Mouse (Mus musculus) midbrain, embryonic 11.5 days (tissue): ENCODE results near the gene Efna1. TPM values are rescaled to one million over a fixed set of nuclear protein-coding genes. Genes with fewer than 3 reads are reported as not detected.
A peak's percentile ranks its signal among the peaks of the same experiment; 100 is the strongest.

Experiments
- ATAC-seq: fragments of 200-750 bp; cut with Nextera tagmentation; 2 replicates; pipeline ENCODE4 v1.8.0; 2017; ENCODE audit warnings: moderate TSS enrichment, moderate library complexity; ENCODE audit not compliant: low FRiP score
- DNase-seq: peaks from one replicate; pipeline ENCODE4 v3.0.0; 2015; ENCODE audit warnings: low spot score; ENCODE audit errors: missing footprints
- H3K27ac ChIP-seq: fragments of 300-500 bp; sonication (generic); 2 replicates; pipeline ENCODE4 v1.5.1; 2014; ENCODE audit warnings: low read depth, low read length
- H3K27me3 ChIP-seq: fragments of 300-500 bp; sonication (generic); 2 replicates; pipeline ENCODE4 v1.6.1; 2014; ENCODE audit warnings: mild to moderate bottlenecking, low read length, moderate library complexity, mixed read lengths; ENCODE audit not compliant: control insufficient read depth, insufficient read depth
- H3K36me3 ChIP-seq: fragments of 300-500 bp; sonication (generic); 2 replicates; pipeline ENCODE4 v1.6.1; 2014; ENCODE audit warnings: mild to moderate bottlenecking, low read length, moderate library complexity, mixed read lengths; ENCODE audit not compliant: control insufficient read depth, insufficient read depth
- H3K4me1 ChIP-seq: fragments of 300-500 bp; sonication (generic); 2 replicates; pipeline ENCODE4 v1.6.1; 2014; ENCODE audit warnings: low read length; ENCODE audit not compliant: control insufficient read depth, insufficient read depth
- H3K4me2 ChIP-seq: fragments of 300-500 bp; sonication (generic); 2 replicates; pipeline ENCODE4 v1.6.1; 2014; ENCODE audit warnings: mild to moderate bottlenecking, moderate library complexity
- H3K4me3 ChIP-seq: fragments of 300-500 bp; sonication (generic); 2 replicates; pipeline ENCODE4 v1.5.1; 2014; ENCODE audit warnings: low read depth, low read length
- H3K9ac ChIP-seq: fragments of 300-500 bp; sonication (generic); 2 replicates; pipeline ENCODE4 v1.6.1; 2014; ENCODE audit warnings: low read length
- H3K9me3 ChIP-seq: fragments of 300-500 bp; sonication (generic); 2 replicates; pipeline ENCODE4 v1.6.1; 2016; ENCODE audit warnings: low read length; ENCODE audit not compliant: control insufficient read depth
- WGBS: fragments of 180-500 bp; shearing (Covaris S2); extraction: QIAGEN DNeasy Blood & Tissue Kit; methylation state at CpG from one replicate; pipeline ENCODE4 v1.1.7; 2014; 5-methylcytosine and 5-hydroxymethylcytosine counted together
- microRNA counts: library from miRNA; unstranded; fragments of <30 nt; microRNA quantifications from one replicate; lab custom pipeline; 2015
- microRNA-seq: library from miRNA; unstranded; fragments of <30 nt; microRNA quantifications from one replicate; pipeline ENCODE4, GENCODE M21; 2017
- polyA plus RNA-seq: library from polyadenylated mRNA; unstranded; fragments of >200 nt; fragmentation: Nextera tagmentation; extraction: Ambion mirVana; gene quantifications from 2 replicates; pipeline ENCODE4 v1.2.1, GENCODE M21; 2014

Efna1 gene
- polyA plus RNA-seq, 1 experiment from 2014 or later, result 12.5 TPM

DNA sequence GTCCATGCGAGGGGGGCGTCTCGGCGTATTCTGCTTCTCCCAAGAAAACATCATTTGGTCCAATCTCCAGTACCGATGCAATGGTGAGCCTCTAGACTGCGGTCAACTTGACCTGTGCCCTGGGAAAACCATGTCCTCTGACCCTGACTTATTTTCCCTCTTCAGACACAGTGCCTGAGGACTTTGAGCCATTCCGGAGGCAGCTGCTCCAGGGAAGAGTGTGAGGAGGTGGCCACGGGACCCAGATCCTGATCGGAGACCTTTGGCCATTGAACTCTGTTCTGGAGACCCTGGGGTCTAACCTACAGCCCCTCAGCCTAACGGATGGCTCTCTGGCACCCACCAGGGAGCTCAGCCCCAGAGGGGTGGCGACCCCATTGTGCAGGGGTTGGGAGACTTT, 54.6 kb downstream of the Efna1 start:
- H3K4me3 ChIP-seq, result peak overlapping the region; percentile 63
- H3K9me3 ChIP-seq, result no peaks in the 10 kb centered on the region
- DNase-seq (peak; percentile 94), ATAC-seq (no peak; the same call in none of the 2 replicates)
- peak overlapping the region; percentile 93 for H3K9ac ChIP-seq
- H3K36me3 ChIP-seq, result peaks cover 9% of the 10 kb centered on the region; the same call in 1 of the 2 replicates
- no peaks in the 10 kb centered on the region for H3K27me3 ChIP-seq
- peaks cover 43% of the 10 kb centered on the region for H3K4me1 ChIP-seq
- H3K27ac ChIP-seq, result peak overlapping the region; percentile 89
- peak overlapping the region; percentile 83 for H3K4me2 ChIP-seq
- 5% methylated on average over 11 of the region's 11 CpGs for WGBS

DNA sequence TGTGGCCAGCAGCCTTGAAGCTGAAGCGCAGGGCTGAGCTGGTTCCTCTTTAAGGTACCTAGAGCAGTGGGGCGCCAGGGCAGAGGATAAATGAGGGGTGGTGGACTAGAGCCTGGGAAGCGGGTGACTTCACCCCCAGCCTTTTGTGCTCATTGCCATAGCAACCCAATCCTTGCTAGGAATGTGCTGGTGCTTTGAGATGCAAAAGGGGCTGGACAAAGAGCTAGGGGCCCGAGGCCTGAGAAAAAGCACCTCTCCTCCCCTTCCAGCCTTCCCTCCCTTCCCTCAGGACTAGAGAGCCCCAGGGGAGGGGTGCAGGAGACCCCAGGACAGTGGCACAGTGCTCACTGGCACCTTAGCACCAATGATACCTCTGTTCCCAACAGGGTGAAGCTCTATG, 55.0 kb downstream of the Efna1 start:
- H3K27ac ChIP-seq, result peak overlapping the region; percentile 89

DNA sequence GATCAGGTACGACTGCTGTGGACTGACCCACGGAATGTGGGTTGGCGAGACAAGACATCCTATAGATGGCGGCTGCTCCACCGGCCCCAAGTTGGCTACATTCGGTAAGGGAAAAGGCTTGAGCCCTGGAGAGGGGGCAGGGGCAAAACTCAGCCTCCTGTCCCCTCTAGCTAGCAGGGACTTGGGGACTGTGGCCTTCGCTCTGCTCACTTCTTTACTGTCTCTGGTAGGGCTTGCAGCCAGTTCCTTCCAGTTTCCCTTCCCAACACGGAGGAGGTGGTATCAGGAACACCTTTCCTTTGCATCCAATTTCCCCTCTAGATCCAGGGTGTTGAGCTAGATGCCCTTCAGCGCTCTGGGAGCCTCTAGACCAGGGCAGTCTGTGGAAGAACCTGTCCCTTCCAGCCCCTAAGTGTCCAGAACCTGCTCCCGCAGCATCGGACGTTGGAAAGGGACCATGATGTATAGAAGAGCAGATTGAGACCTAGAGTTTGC, 55.6 kb downstream of the Efna1 start:
- H3K36me3 ChIP-seq, result peaks cover 9% of the 10 kb centered on the region; the same call in 1 of the 2 replicates
- ATAC-seq (no peak; the same call in 1 of the 2 replicates), DNase-seq (peak; percentile 92)
- no peaks in the 10 kb centered on the region for H3K27me3 ChIP-seq
- WGBS, result 19% methylated on average over 12 of the region's 12 CpGs
- peak overlapping the region; percentile 83 for H3K4me2 ChIP-seq
- no peaks in the 10 kb centered on the region for H3K9me3 ChIP-seq
- peaks cover 46% of the 10 kb centered on the region for H3K4me1 ChIP-seq
- H3K9ac ChIP-seq, result peak overlapping the region; percentile 93
- H3K4me3 ChIP-seq, result peak overlapping the region; percentile 63
- H3K27ac ChIP-seq, result peak overlapping the region; percentile 89

More for the DNA sequence above, 55.0 kb downstream of the Efna1 start:
- H3K27me3 ChIP-seq, result no peaks in the 10 kb centered on the region
- ATAC-seq, result peak; percentile 82
- H3K4me1 ChIP-seq, result peaks cover 46% of the 10 kb centered on the region
- H3K9ac ChIP-seq, result peak overlapping the region; percentile 93
- WGBS, result 11% methylated on average over 4 of the region's 4 CpGs
- DNase-seq, result peak; percentile 98
- H3K4me3 ChIP-seq, result peak overlapping the region; percentile 63
- peak overlapping the region; percentile 83 for H3K4me2 ChIP-seq
- no peaks in the 10 kb centered on the region for H3K9me3 ChIP-seq
- peaks cover 9% of the 10 kb centered on the region; the same call in 1 of the 2 replicates for H3K36me3 ChIP-seq

DNA sequence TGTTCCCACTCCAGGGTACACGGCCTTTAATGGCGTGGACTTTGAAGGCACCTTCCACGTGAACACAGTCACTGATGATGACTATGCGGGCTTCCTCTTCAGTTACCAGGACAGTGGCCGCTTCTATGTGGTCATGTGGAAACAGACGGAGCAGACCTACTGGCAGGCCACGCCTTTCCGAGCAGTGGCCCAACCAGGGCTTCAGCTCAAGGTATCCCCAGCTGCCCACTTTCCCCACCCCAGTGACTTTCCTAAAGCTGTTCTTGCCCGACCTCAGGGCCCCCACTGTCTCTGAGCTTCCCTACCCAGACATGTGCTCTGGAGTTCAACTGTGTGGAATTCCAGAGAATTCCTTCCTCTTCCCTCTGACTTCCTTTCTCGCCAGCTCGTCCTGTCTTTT, 56.1 kb downstream of the Efna1 start:
- H3K4me1 ChIP-seq, result peaks cover 46% of the 10 kb centered on the region
- ATAC-seq, result no peak

More for the DNA sequence above, 56.1 kb downstream of the Efna1 start:
- peaks cover 9% of the 10 kb centered on the region; the same call in 1 of the 2 replicates for H3K36me3 ChIP-seq
- H3K4me2 ChIP-seq, result peak overlapping the region; percentile 83
- H3K27me3 ChIP-seq, result no peaks in the 10 kb centered on the region
- peak; percentile 89 for DNase-seq
- 33% methylated on average over 11 of the region's 11 CpGs for WGBS
- H3K4me3 ChIP-seq, result peak overlapping the region; percentile 63
- peak overlapping the region; percentile 93 for H3K9ac ChIP-seq
- no peaks in the 10 kb centered on the region for H3K9me3 ChIP-seq
- peak overlapping the region; percentile 89 for H3K27ac ChIP-seq

MicroRNAs encoded within 50 kb of the gene (microRNA counts, 519-probe panel; counts per million panel counts)
- 5,990 counts per million, percentile 81 among the panel's probes with 10 or more counts for microRNA mmu-miR-92b (lab: Ali Mortazavi, UCI)

Small RNA genes lying within 50 kb of the gene (microRNA-seq; reads per million reads assigned to microRNA genes)
- 20,320 reads per million, percentile 98 among the genes with 10 or more reads in this experiment for gene Mir92b

Other genes starting within 250 kb of the Efna1 start
- 25.2 and 28.0 TPM in 2 replicates for gene Rusc1, start 187.8 kb downstream of the Efna1 start, polyA plus RNA-seq
- gene Gm43738, start 180.0 kb downstream of the Efna1 start, polyA plus RNA-seq, result not detected in 2 replicates
- 342 TPM in 2 replicates for gene Fdps, start 179.2 kb downstream of the Efna1 start, polyA plus RNA-seq
- gene Pklr, start 145.0 kb downstream of the Efna1 start, polyA plus RNA-seq, result 1.7 and 2.2 TPM in 2 replicates
- 4.5 and 4.7 TPM in 2 replicates for gene Hcn3, start 120.9 kb downstream of the Efna1 start, polyA plus RNA-seq
- 24.1 and 29.5 TPM in 2 replicates for gene Clk2, start 116.3 kb downstream of the Efna1 start, polyA plus RNA-seq
- gene Scamp3, start 103.7 kb downstream of the Efna1 start, polyA plus RNA-seq, result 74.4 and 77.2 TPM in 2 replicates
- 16.5 and 20.2 TPM in 2 replicates for gene Fam189b, start 98.0 kb downstream of the Efna1 start, polyA plus RNA-seq
- gene Gba, start 78.2 kb downstream of the Efna1 start, polyA plus RNA-seq, result 41.4 and 45.9 TPM in 2 replicates
- gene Thbs3, start 66.0 kb downstream of the Efna1 start, polyA plus RNA-seq, result 50.7 and 55.8 TPM in 2 replicates
- gene Mtx1, start 54.1 kb downstream of the Efna1 start, polyA plus RNA-seq, result 174 and 179 TPM in 2 replicates
- 2.7 and 4.4 TPM in 2 replicates for gene Muc1, start 52.1 kb downstream of the Efna1 start, polyA plus RNA-seq
- 261 and 270 TPM in 2 replicates for gene Krtcap2, start 35.2 kb downstream of the Efna1 start, polyA plus RNA-seq
- gene Trim46, start 34.8 kb downstream of the Efna1 start, polyA plus RNA-seq, result 7.1 and 8.5 TPM in 2 replicates
- 83.0 and 87.2 TPM in 2 replicates for gene Dpm3, start 21.8 kb downstream of the Efna1 start, polyA plus RNA-seq
- gene Slc50a1, start 10.6 kb downstream of the Efna1 start, polyA plus RNA-seq, result 33.0 and 34.7 TPM in 2 replicates
- gene Efna3, start 41.8 kb upstream of the Efna1 start, polyA plus RNA-seq, result 4.6 and 6.4 TPM in 2 replicates
- 15.3 and 17.5 TPM in 2 replicates for gene Efna4, start 56.9 kb upstream of the Efna1 start, polyA plus RNA-seq
- gene Adam15, start 68.9 kb upstream of the Efna1 start, polyA plus RNA-seq, result 17.0 and 18.7 TPM in 2 replicates
- gene Dcst2, start 80.8 kb upstream of the Efna1 start, polyA plus RNA-seq, result 0.33 TPM in 1 of 2 replicates, not detected in the other
- 0.23 and 0.40 TPM in 2 replicates for gene Dcst1, start 84.1 kb upstream of the Efna1 start, polyA plus RNA-seq
- 0.27 and 0.32 TPM in 2 replicates for gene Zbtb7b, start 113.6 kb upstream of the Efna1 start, polyA plus RNA-seq
- gene Lenep, start 121.7 kb upstream of the Efna1 start, polyA plus RNA-seq, result 0.52 TPM in 1 of 2 replicates, not detected in the other
- 25.0 and 25.4 TPM in 2 replicates for gene Flad1, start 130.7 kb upstream of the Efna1 start, polyA plus RNA-seq
- 420 and 441 TPM in 2 replicates for gene Cks1b, start 137.2 kb upstream of the Efna1 start, polyA plus RNA-seq
- 23.4 and 26.2 TPM in 2 replicates for gene Shc1, start 137.3 kb upstream of the Efna1 start, polyA plus RNA-seq
- 47.2 and 52.5 TPM in 2 replicates for gene Pygo2, start 149.1 kb upstream of the Efna1 start, polyA plus RNA-seq
- gene Pbxip1, start 155.6 kb upstream of the Efna1 start, polyA plus RNA-seq, result 7.5 and 8.3 TPM in 2 replicates
- gene Pmvk, start 173.4 kb upstream of the Efna1 start, polyA plus RNA-seq, result 67.1 and 69.7 TPM in 2 replicates
- 1.3 and 1.4 TPM in 2 replicates for gene Kcnn3, start 239.0 kb upstream of the Efna1 start, polyA plus RNA-seq